Mouse (Mus musculus): ENCODE results near the gene Vmn1r131.
"Not testable (repeated sequence)": the region's sequence is repeated elsewhere in the genome, so short reads cannot be mapped to it uniquely, and the experiment has no call there.

Gene Vmn1r131

GRCm38 (mm10) chr7:21545990-21546389, at the start of gene Vmn1r131:
Vmn1r131 (minus strand) TSS chr7:21546090.
- not testable (repeated sequence) for DNase-seq

GRCm38 (mm10) chr7:21511480-21511879, 34.4 kb downstream of the Vmn1r131 start, which contains the start of gene Vmn1r130:
Vmn1r130 (plus strand) TSS chr7:21511780.
- DNase-seq, result not testable (repeated sequence)

Measured in lung, postnatal 4 days (tissue).